Mouse (Mus musculus) gastrocnemius, postnatal 36 days (tissue): ENCODE results near the gene Nup133. TPM values are rescaled to one million over a fixed set of nuclear protein-coding genes. Genes with fewer than 3 reads are reported as not detected.

Experiments used
- DNase-seq, 2 experiments: peaks; one replicate each; pipeline ENCODE4 v3.0.0; 2022
- intact Hi-C: fragments of 180-260 bp; cut with DNase I; formaldehyde crosslinking; loops from one replicate; pipeline ENCODE4 v1.15.1; 2025
- total RNA-seq, 2 experiments: library from RNA; stranded (reverse); gene quantifications; 2 replicates each; pipeline ENCODE4 v1.2.3; 2021

Nup133 gene
- total RNA-seq, 2 experiments from 2014 or later = 6.6 to 11.0 TPM

GRCm38 (mm10) chr8:123958130-123958529, 9.1 kb upstream of the Nup133 start:
- intact Hi-C loops = no loop called here
- DNase-seq = no peak

GRCm38 (mm10) chr8:123954246-123954645, 5.2 kb upstream of the Nup133 start:
- no peak for DNase-seq
- intact Hi-C loops = no loop called here

- no peak for DNase-seq
- intact Hi-C loops = no loop called here
Measured at GRCm38 (mm10) chr8:123953686-123954085, 4.6 kb upstream of the Nup133 start.

GRCm38 (mm10) chr8:123950077-123950802, 1.2 kb upstream of the Nup133 start:
- peak in 1 of 2 experiments; percentile 15 for DNase-seq
- intact Hi-C loops = loop anchor here (2.0 kb wide), 1 partner anchor 25 kb away; no protein-coding TSS in a partner anchor

- intact Hi-C loops = no loop called here
- DNase-seq = no peak
Measured at GRCm38 (mm10) chr8:123949686-123949986, 571 bp upstream of the Nup133 start.

GRCm38 (mm10) chr8:123929026-123929425, 20.0 kb downstream of the Nup133 start:
- intact Hi-C loops = no loop called here

GRCm38 (mm10) chr8:123925671-123926070, 23.4 kb downstream of the Nup133 start:
- DNase-seq = peak in 1 of 2 experiments; percentile 29
- intact Hi-C loops = loop anchor here (2.0 kb wide), 1 partner anchor 25 kb away; no protein-coding TSS in a partner anchor

More at GRCm38 (mm10) chr8:123929026-123929425, 20.0 kb downstream of the Nup133 start:
- no peak for DNase-seq

GRCm38 (mm10) chr8:123924719-123925118, 24.3 kb downstream of the Nup133 start:
- intact Hi-C loops = loop anchor here (2.0 kb wide), 1 partner anchor 26 kb away; no protein-coding TSS in a partner anchor
- DNase-seq = peak; percentile 67 to 75

- DNase-seq = no peak
Measured at GRCm38 (mm10) chr8:123914635-123915034, 34.4 kb downstream of the Nup133 start.

GRCm38 (mm10) chr8:123912265-123912664, 36.8 kb downstream of the Nup133 start:
- DNase-seq = no peak
- intact Hi-C loops = no loop called here

More at GRCm38 (mm10) chr8:123914635-123915034, 34.4 kb downstream of the Nup133 start:
- intact Hi-C loops = no loop called here

- no peak for DNase-seq
- intact Hi-C loops = no loop called here
Measured at GRCm38 (mm10) chr8:123907604-123908003, 41.5 kb downstream of the Nup133 start.

- intact Hi-C loops = no loop called here
- no peak for DNase-seq
Measured at GRCm38 (mm10) chr8:123902653-123903052, 46.4 kb downstream of the Nup133 start.

- DNase-seq = no peak
- intact Hi-C loops = no loop called here
Measured at GRCm38 (mm10) chr8:123899366-123899765, 49.7 kb downstream of the Nup133 start.

- intact Hi-C loops = no loop called here
- DNase-seq = no peak
Measured at GRCm38 (mm10) chr8:123898576-123898975, 50.5 kb downstream of the Nup133 start.

- intact Hi-C loops = no loop called here
- no peak for DNase-seq
Measured at GRCm38 (mm10) chr8:123896774-123897173, 52.3 kb downstream of the Nup133 start.

GRCm38 (mm10) chr8:123896366-123896761, 52.7 kb downstream of the Nup133 start:
- intact Hi-C loops = no loop called here
- no peak for DNase-seq

GRCm38 (mm10) chr8:123895680-123896365, 53.2 kb downstream of the Nup133 start:
- DNase-seq = peak; percentile 44 to 52
- intact Hi-C loops = loop anchor here (1.0 kb wide), 1 partner anchor 12 kb away; no protein-coding TSS in a partner anchor

GRCm38 (mm10) chr8:123895230-123895629, 53.8 kb downstream of the Nup133 start:
- DNase-seq = peak in 1 of 2 experiments; percentile 36
- intact Hi-C loops = loop anchor here (1.0 kb wide), 1 partner anchor 11 kb away; no protein-coding TSS in a partner anchor

- DNase-seq = peak; percentile 65 to 82
- intact Hi-C loops = loop anchor here (1.0 kb wide), 1 partner anchor 10 kb away; no protein-coding TSS in a partner anchor
Measured at GRCm38 (mm10) chr8:123894502-123895097, 54.5 kb downstream of the Nup133 start, which contains the start of gene Acta1. TSS of gene Acta1 (minus strand) at chr8:123894751.

GRCm38 (mm10) chr8:123893413-123893812, 55.7 kb downstream of the Nup133 start:
- intact Hi-C loops = no loop called here
- DNase-seq = peak in 1 of 2 experiments; percentile 40

- peak in 1 of 2 experiments; percentile 44 for DNase-seq
- intact Hi-C loops = no loop called here
Measured at GRCm38 (mm10) chr8:123892586-123893155, 56.4 kb downstream of the Nup133 start.
